Mouse (Mus musculus): ENCODE measurements around the gene Maged2. TPM values are rescaled to one million over a fixed set of nuclear protein-coding genes. Genes with fewer than 3 reads are reported as not detected.
"Not testable (repeated sequence)": the region's sequence is repeated elsewhere in the genome, so short reads cannot be mapped to it uniquely, and the experiment has no call there.

Gene Maged2
- polyA plus RNA-seq, 1 experiment, result 21.5 TPM

GRCm38 (mm10) chrX:150813464-150814138 is 544 bp downstream of the Maged2 start:
- Histone ChIP-seq H3K4me3 (ENCODE audit: control insufficient read depth, low read depth, low read length) (peak overlapping the region; percentile 87), H3K27ac (ENCODE audit: control insufficient read depth, insufficient read depth, low read depth, low read length) (peak overlapping the region; percentile 72), H3K27me3 (ENCODE audit: control insufficient read depth, insufficient read depth, low read length) (no peaks in the 10 kb centered on the region), H3K4me1 (ENCODE audit: control insufficient read depth, insufficient read depth, low read length) (peaks cover 5% of the 10 kb centered on the region; the same call in 1 of the 2 replicates), H3K36me3 (ENCODE audit: control insufficient read depth, insufficient read depth, low read length) (no peaks in the 10 kb centered on the region)
- no peak for TF ChIP-seq CTCF (IDR thresholded peaks at IDR 0.05; ENCODE audit: control insufficient read depth, insufficient read depth, insufficient replicate concordance, low read depth, low read length)
- no peak for TF ChIP-seq POLR2A (IDR thresholded peaks at IDR 0.05; ENCODE audit: control insufficient read depth, low read depth, low read length)

- H3K36me3 ChIP-seq (ENCODE audit: control insufficient read depth, insufficient read depth, low read length), result no peaks in the 10 kb centered on the region
- H3K27ac ChIP-seq (ENCODE audit: control insufficient read depth, insufficient read depth, low read depth, low read length), result peak overlapping the region; percentile 72
- H3K27me3 ChIP-seq (ENCODE audit: control insufficient read depth, insufficient read depth, low read length), result no peaks in the 10 kb centered on the region
- TF ChIP-seq POLR2A (IDR thresholded peaks at IDR 0.05; ENCODE audit: control insufficient read depth, low read depth, low read length) (peak; percentile 9; the same call in 1 of the 2 replicates), CTCF (IDR thresholded peaks at IDR 0.05; ENCODE audit: control insufficient read depth, insufficient read depth, insufficient replicate concordance, low read depth, low read length) (no peak)
- peaks cover 5% of the 10 kb centered on the region; the same call in 1 of the 2 replicates for H3K4me1 ChIP-seq (ENCODE audit: control insufficient read depth, insufficient read depth, low read length)
- H3K4me3 ChIP-seq (ENCODE audit: control insufficient read depth, low read depth, low read length), result peak overlapping the region; percentile 87
Measured at GRCm38 (mm10) chrX:150812787-150813298, 1.3 kb downstream of the Maged2 start.

GRCm38 (mm10) chrX:150800987-150801386 is 13.2 kb downstream of the Maged2 start:
- not testable (repeated sequence) for H3K27me3 ChIP-seq (ENCODE audit: control insufficient read depth, insufficient read depth, low read length); H3K4me3 ChIP-seq (ENCODE audit: control insufficient read depth, low read depth, low read length); H3K4me1 ChIP-seq (ENCODE audit: control insufficient read depth, insufficient read depth, low read length); H3K27ac ChIP-seq (ENCODE audit: control insufficient read depth, insufficient read depth, low read depth, low read length); H3K36me3 ChIP-seq (ENCODE audit: control insufficient read depth, insufficient read depth, low read length)

- not testable (repeated sequence) for H3K27me3 ChIP-seq (ENCODE audit: control insufficient read depth, insufficient read depth, low read length); H3K27ac ChIP-seq (ENCODE audit: control insufficient read depth, insufficient read depth, low read depth, low read length); H3K4me3 ChIP-seq (ENCODE audit: control insufficient read depth, low read depth, low read length); H3K36me3 ChIP-seq (ENCODE audit: control insufficient read depth, insufficient read depth, low read length); H3K4me1 ChIP-seq (ENCODE audit: control insufficient read depth, insufficient read depth, low read length)
Measured at GRCm38 (mm10) chrX:150798493-150799177, 15.5 kb downstream of the Maged2 start.

Other genes with a start within 250 kb of the Maged2 start
- 3.9 and 4.7 TPM in 2 replicates for gene Pfkfb1, start 226.1 kb downstream of the Maged2 start, polyA plus RNA-seq (2012; rRNA removed)
- gene Apex2, start 224.5 kb downstream of the Maged2 start, polyA plus RNA-seq (2012; rRNA removed), result 2.7 and 2.8 TPM in 2 replicates
- gene Tro, start 156.8 kb downstream of the Maged2 start, polyA plus RNA-seq (2012; rRNA removed), result 1.9 TPM in 2 replicates
- 1.4 and 1.7 TPM in 2 replicates for gene Gnl3l, start 203.0 kb upstream of the Maged2 start, polyA plus RNA-seq (2012; rRNA removed)
- 1.3 TPM in 2 replicates for gene Fgd1, start 231.8 kb upstream of the Maged2 start, polyA plus RNA-seq (2012; rRNA removed)

Data from testis, adult 2 months (tissue).